Mouse (Mus musculus) lung, postnatal 25 days (tissue): ENCODE measurements at regions not wholly inside any gene's neighbourhood (a gene's known extent, or its start where the extent isn't known, plus 50 kb on each side); places are given as distances from the start of the nearest gene placed in this dataset.

Source experiments
- DNase-seq: peaks from one replicate; pipeline ENCODE4 v3.0.0; 2022; ENCODE audit warnings: low spot score

DNA sequence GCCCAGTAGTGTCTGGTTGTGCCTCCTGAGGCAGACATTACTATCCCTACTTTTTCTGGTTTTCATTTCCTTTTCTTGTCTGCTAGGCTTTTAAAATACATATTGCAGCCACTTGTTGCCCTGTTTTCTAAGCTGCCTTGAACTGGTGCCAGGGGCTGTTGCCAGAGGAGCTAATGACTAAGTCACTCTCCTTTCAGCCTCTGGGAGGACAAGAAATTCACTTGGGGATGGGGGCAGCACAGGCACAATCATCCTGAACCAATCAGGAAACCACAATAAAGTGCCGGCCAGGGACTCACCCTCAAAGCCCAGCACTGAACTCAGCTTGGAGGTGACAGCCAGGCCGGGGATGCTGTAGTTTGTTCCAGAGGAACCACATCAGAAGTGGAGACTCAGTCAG is 740.3 kb downstream of the Dhx35 start:
- DNase-seq, result peak; percentile 3

DNA sequence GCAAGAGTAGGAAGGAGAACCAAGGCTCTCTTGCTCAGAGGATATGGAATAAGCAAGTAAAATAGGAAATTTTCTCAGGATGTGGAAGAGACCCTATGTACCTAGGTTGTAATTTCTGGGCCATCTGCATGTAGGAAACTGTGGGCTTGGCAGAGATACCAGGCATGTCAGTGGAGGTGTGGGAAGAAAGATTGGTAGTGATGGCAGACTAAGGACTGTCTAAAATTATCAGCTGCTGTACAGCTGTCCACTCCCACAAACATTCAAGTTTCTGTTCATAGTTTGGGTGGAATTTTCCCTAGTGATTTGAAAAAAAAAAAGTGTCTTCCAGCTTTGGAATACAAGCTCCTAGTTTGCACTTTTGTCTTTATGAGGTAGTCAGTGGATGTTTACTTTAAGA is 744.7 kb downstream of the Dhx35 start:
- DNase-seq, result no peak

- DNase-seq, result no peak
These were observed 763.0 kb downstream of the Dhx35 start for GRCm38 (mm10) chr2:159557567-159557966.

GRCm38 (mm10) chr2:159565255-159565654 is 768.7 kb downstream of the Gm826 start:
- DNase-seq, result no peak

- DNase-seq, result no peak
These were observed 768.0 kb downstream of the Gm826 start for GRCm38 (mm10) chr2:159565921-159566320.

DNA sequence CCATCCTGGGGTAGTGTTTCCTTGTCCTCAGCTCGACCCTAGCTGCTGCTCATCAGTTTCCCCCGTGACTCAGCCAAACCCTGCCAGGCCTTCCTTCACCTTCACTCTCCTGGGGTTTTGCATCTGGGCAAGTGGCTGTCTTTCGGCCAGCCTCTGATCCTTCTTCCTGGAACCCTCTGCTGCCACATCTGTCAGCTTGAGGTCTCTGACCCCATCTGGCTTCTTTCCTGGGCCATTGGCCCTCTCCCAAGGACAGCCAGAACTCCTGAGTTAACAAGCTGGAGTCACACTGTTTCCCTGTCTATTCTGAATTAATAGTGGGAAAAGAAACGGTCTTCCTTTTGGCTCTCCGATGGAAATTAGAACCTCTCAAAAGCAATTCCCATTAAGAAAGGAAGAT is 767.5 kb downstream of the Gm826 start:
- peak; percentile 7 for DNase-seq

DNA sequence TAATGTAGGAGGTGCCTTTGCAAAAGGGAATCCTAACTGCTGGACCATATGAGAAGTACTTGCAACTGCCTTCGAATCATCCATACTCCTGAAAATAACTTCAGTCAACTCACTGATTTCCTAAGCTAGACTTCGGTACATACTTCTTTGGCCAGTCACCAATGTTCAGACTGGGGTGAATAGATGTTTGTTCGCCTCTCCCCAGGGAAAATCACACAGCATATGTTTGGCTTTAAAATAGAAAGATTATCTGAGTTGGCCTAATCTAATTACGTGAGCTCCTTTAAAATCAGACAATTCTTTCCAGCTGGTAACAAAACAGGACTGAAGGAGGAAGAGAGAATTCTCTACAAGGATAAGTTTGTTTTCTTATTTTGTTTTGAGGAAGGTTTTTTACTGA is 765.6 kb downstream of the Gm826 start:
- DNase-seq, result no peak

DNA sequence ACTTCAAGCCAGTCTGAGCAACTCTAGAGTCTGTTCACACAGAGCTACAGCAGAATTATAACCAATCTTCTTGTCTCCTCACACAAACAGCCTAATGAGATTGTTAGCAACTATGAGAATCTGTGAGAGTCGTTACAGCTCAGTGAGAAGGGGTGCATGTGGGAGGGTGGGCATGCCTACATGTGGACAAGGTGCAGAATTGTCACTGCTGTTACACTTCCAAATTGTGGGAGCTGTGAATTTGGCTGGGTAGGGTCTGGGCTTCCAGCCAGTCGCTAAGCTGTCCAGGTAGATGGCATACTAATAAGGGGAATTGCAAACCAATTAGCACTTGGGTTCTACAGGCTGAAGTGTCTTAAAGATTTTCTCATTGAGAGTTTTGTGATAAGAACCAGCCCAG is 762.1 kb downstream of the Gm826 start:
- no peak for DNase-seq

- no peak for DNase-seq
These were observed 758.7 kb downstream of the Gm826 start for GRCm38 (mm10) chr2:159575271-159575670.

- no peak for DNase-seq
These were observed 750.9 kb downstream of the Gm826 start for GRCm38 (mm10) chr2:159583103-159583502.

DNA sequence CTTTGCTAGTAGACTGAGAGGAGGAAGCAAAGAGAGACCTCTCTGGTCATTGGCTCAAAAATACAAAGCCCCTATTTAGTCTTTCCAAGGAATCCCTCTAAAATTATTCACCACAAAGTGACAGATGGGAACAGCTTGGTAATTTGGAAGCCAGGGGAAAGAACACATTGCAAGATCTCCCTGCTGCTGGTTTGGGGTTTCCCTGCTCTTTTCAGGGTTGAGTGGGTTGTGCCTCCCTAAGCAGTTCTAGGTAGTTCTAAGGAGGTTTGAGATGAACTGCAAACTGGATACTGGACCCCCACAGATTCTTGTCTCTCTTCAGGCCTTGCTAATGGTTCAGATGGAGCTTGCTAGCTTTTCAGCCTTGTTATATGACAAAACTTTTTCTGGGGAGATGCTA is 749.3 kb downstream of the Gm826 start:
- DNase-seq, result no peak

GRCm38 (mm10) chr2:159586697-159587473 is 747.1 kb downstream of the Gm826 start:
- no peak for DNase-seq

DNA sequence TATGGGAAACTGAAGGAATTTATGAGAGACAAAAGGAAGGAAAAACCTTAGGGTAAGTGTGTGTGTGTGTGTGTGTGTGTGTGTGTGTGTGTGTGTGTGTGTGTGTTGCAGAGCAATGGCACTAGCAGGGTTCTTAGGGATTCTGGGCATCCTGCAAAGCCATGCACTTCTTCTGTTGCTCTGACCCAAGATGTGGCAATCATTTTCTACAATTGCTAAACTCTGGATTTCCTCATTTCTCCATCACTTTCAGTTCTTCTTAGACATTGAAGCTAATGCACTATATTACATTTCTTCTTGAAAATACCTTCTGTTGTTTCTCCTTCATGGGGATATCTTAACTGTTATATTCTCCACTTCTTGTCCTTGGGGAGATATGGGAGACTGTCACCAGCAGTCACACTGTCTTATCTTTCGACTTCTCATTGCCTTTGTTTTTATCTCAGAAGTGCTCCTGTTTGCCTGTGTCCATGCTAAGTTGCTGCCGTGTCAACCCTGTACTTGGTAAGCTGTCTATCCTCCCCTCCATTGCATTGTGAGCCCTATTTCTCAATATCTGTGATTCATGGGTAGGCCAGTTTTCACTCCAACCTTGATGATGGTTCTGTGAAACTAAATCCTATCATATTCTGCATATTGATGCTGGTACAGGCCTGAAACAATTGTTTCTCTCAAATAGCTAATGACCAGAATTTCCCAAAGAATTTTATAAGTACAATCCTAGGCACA is 742.4 kb downstream of the Gm826 start:
- no peak for DNase-seq

DNA sequence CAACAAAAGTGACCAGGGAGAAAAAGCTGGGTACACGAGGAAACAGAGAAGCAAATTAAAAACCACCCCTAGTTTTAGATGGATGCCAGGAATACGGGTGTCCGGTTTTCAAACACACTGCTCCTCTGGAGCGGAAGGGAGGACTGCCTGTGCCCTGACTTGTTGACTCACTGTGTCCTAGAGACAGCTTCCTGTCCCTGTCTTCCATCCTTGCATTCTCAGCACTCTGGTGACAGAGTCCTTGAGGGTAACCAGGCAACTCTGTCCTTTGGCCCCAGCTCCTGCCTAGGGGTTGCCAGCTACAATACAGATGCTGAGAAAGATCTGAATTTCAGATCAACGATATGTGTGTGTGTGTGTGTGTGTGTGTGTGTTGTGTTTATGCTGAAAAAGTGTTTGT is 741.1 kb downstream of the Gm826 start:
- DNase-seq, result peak; percentile 7

DNA sequence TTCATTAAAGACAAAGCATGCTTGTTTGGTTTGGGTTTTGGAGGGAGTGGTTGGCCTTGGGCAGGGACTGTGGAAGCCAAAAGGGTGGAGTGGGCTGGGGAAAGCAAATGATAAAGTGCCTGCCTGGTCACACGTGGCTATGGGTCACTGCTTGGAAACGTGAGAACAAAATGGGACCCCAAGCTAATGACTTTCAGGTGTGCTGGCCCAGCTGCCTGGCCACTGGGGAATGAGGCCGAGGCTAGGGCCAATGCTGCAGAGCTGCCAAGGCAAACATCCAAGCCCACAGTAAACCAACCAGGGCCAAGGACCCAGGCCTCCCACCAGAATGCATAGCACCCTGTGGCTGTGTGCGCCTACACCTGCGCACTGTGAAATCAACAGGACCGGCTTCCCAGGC is 737.7 kb downstream of the Gm826 start:
- DNase-seq, result no peak

- no peak for DNase-seq
These were observed 735.9 kb downstream of the Gm826 start for GRCm38 (mm10) chr2:159598080-159598479.

GRCm38 (mm10) chr2:159607191-159607590 is 726.8 kb downstream of the Gm826 start:
- no peak for DNase-seq

DNA sequence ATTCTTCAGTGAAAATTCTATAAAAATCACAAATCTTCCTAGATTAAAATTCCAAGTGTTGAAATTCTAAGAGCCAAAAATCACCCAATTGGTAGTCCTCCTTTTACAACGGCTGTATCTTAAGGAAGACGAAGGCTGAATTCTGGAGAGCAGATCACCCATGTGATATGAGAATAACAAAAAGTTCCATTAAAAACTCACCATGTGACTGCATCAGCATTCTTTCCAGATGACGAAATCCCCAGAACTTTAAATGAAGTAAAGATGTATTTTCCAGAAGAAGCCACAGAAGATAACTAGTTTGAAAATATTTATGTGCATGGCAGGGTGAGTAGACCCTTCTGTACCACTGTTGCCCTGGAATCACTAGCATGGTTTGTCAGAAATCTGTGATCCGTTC is 723.5 kb downstream of the Gm826 start:
- no peak for DNase-seq

GRCm38 (mm10) chr2:159616685-159617084 is 717.3 kb downstream of the Gm826 start:
- DNase-seq, result no peak

DNA sequence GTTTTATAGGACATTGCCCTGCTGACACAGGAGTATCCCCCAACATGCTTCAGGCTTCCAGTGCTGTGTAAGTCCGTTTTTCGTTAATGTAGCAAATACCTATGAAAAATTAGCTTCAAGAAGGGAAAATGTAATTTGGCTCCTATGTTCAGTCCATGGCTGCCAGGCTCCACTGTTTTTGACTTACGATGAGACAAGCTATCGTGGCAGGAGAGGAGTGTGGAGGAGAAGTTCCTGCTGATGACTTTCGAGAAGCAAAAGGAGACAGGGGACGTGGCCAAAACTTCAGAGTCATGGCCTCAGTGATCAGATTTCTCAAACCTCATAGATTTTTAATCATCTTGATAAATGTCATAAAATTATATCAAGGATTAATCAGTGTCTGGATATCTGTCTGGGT is 712.7 kb downstream of the Gm826 start:
- no peak for DNase-seq

DNA sequence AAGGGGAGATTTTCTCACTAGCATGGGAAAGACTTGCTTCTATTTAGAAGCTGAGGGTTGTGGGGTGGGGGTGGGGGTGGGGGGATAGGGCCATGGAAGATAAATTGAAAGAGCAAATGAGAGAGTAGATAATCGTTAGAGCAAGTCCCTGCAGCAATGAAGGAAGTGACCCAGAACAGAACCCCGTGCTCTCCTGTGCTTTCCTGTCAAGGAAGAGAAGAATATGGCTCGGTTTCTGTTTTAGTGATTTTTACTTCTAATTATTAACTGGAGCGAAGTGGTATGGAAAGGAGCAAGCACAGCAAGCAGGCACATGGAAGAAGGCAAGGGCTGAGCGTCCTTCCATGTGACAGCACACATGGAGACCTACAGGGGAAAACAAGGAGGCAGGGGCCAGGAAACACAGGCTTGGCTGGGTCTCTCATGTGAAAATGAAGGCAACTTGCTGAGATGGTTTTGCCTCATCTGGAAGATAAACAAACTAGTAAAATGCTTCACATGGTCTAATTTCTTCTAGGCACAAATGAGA is 711.8 kb downstream of the Gm826 start:
- DNase-seq, result no peak

- no peak for DNase-seq
These were observed 708.7 kb downstream of the Gm826 start for GRCm38 (mm10) chr2:159625306-159625705.

GRCm38 (mm10) chr2:159645861-159646260 is 688.1 kb downstream of the Gm826 start:
- DNase-seq, result peak; percentile 9
